Mouse (Mus musculus) MEL (cell line): ENCODE results near the gene Wnt5a. TPM values are rescaled to one million over a fixed set of nuclear protein-coding genes. Genes with fewer than 3 reads are reported as not detected.

ENCODE experiments used
- DNase-seq: peaks from one replicate; pipeline ENCODE4 v3.0.0; 2011; ENCODE audit warnings: low read depth, low spot score
- H3K27ac ChIP-seq: 2 replicates; pipeline ENCODE4 v1.5.1; 2012; ENCODE audit warnings: low read depth, mild to moderate bottlenecking, control low read depth, low read length, moderate library complexity; ENCODE audit not compliant: control insufficient read depth
- H3K27me3 ChIP-seq, 2 experiments: fragments of 150-350 bp in 1 of 2; sonication (generic) in 1 of 2; 2 replicates each; pipeline ENCODE4 v1.6.1; 2012; ENCODE audit warnings: low read length in 2 of 2, mild to moderate bottlenecking in 2 of 2, improper control_type of control experiment in 1 of 2, moderate library complexity in 1 of 2; ENCODE audit not compliant: insufficient read depth in 2 of 2, control insufficient read depth in 1 of 2
- H3K36me3 ChIP-seq, 2 experiments: 2 replicates each; pipeline ENCODE4 v1.6.1; 2012 to 2014; ENCODE audit warnings: low read length in 2 of 2, improper control_type of control experiment in 1 of 2, inconsistent platforms in 1 of 2, mild to moderate bottlenecking in 1 of 2; ENCODE audit not compliant: insufficient read depth in 2 of 2, control insufficient read depth in 1 of 2
- H3K4me1 ChIP-seq, 2 experiments: fragments of 150-350 bp in 1 of 2; sonication (generic) in 1 of 2; 2 replicates each; pipeline ENCODE4 v1.6.1; 2012; ENCODE audit warnings: low read length in 2 of 2, improper control_type of control experiment in 1 of 2, mild to moderate bottlenecking in 1 of 2; ENCODE audit not compliant: insufficient read depth in 2 of 2, control insufficient read depth in 1 of 2
- H3K4me3 ChIP-seq, 2 experiments: fragments of 150-350 bp in 1 of 2; sonication (generic) in 1 of 2; 2 replicates each; pipeline ENCODE4 v1.5.1; 2012; ENCODE audit warnings: low read depth in 2 of 2, low read length in 2 of 2, mild to moderate bottlenecking in 2 of 2, moderate library complexity in 2 of 2, control low read depth in 1 of 2, improper control_type of control experiment in 1 of 2; ENCODE audit not compliant: control insufficient read depth in 1 of 2, insufficient read depth in 1 of 2
- H3K79me2 ChIP-seq: 2 replicates; pipeline ENCODE4 v1.6.1; 2012; ENCODE audit warnings: mild to moderate bottlenecking, low read length, moderate library complexity; ENCODE audit not compliant: control insufficient read depth, poor library complexity, insufficient read depth
- H3K9ac ChIP-seq: 2 replicates; pipeline ENCODE4 v1.6.1; 2012; ENCODE audit warnings: low read depth, mild to moderate bottlenecking, control low read depth, low read length, moderate library complexity; ENCODE audit not compliant: control insufficient read depth, poor library complexity, severe bottlenecking
- H3K9me3 ChIP-seq: fragments of 150-350 bp; sonication (generic); replicated peaks from 2 replicates; pipeline ENCODE4 v1.6.1; 2012; ENCODE audit warnings: mild to moderate bottlenecking, low read length, improper control_type of control experiment, moderate library complexity; ENCODE audit not compliant: insufficient read depth
- BHLHE40 ChIP-seq: IDR thresholded peaks from 2 replicates; pipeline ENCODE4 v1.6.1; 2012; ENCODE audit warnings: low read depth, mild to moderate bottlenecking, inconsistent platforms, low read length, improper control_type of control experiment, borderline replicate concordance
- CTCF ChIP-seq, 3 experiments: IDR thresholded peaks in 2 of 3; conservative IDR thresholded peaks in 1 of 3; 2 replicates each; pipeline ENCODE4 v1.5.1; 2011 to 2012; ENCODE audit warnings: low read length in 3 of 3, low read depth in 2 of 3, mild to moderate bottlenecking in 2 of 3, improper control_type of control experiment in 1 of 3, inconsistent platforms in 1 of 3, mixed read lengths in 1 of 3, moderate library complexity in 1 of 3; ENCODE audit not compliant: control insufficient read depth in 1 of 3, insufficient read depth in 1 of 3, poor library complexity in 1 of 3, severe bottlenecking in 1 of 3
- E2F4 ChIP-seq: IDR thresholded peaks from 2 replicates; pipeline ENCODE4 v1.6.1; 2011; ENCODE audit warnings: low read depth, low read length, improper control_type of control experiment, borderline replicate concordance
- EP300 ChIP-seq, 2 experiments: IDR thresholded peaks; 2 replicates each; pipeline ENCODE4 v1.6.1; 2011; ENCODE audit warnings: improper control_type of control experiment in 2 of 2, low read length in 2 of 2, low read depth in 1 of 2, mild to moderate bottlenecking in 1 of 2
- GABPA ChIP-seq: IDR thresholded peaks from 2 replicates; pipeline ENCODE4 v1.6.1; 2012; ENCODE audit warnings: low read depth, mild to moderate bottlenecking, inconsistent platforms, low read length, improper control_type of control experiment, moderate library complexity
- HCFC1 ChIP-seq: IDR thresholded peaks from 2 replicates; pipeline ENCODE4 v1.6.1; 2012; ENCODE audit warnings: low read depth, mild to moderate bottlenecking, inconsistent platforms, low read length, improper control_type of control experiment, moderate library complexity
- JUND ChIP-seq: IDR thresholded peaks from 2 replicates; pipeline ENCODE4 v1.6.1; 2011; ENCODE audit warnings: low read depth, mild to moderate bottlenecking, improper control_type of control experiment, low read length
- KAT2A ChIP-seq: conservative IDR thresholded peaks from 2 replicates; pipeline ENCODE4 v1.6.1; 2012; ENCODE audit warnings: low read depth, low read length, improper control_type of control experiment, inconsistent platforms
- MAZ ChIP-seq: IDR thresholded peaks from 2 replicates; pipeline ENCODE4 v1.6.1; 2012; ENCODE audit warnings: low read depth, mild to moderate bottlenecking, inconsistent platforms, low read length, improper control_type of control experiment
- MEF2A ChIP-seq: IDR thresholded peaks from 2 replicates; pipeline ENCODE4 v1.6.1; 2014; ENCODE audit warnings: low read depth, mild to moderate bottlenecking, inconsistent platforms, low read length, improper control_type of control experiment; ENCODE audit not compliant: poor library complexity, insufficient replicate concordance, severe bottlenecking; ENCODE audit errors: extremely low read depth
- MXI1 ChIP-seq: IDR thresholded peaks from 2 replicates; pipeline ENCODE4 v1.6.1; 2011; ENCODE audit warnings: mild to moderate bottlenecking, low read depth, low read length, improper control_type of control experiment
- POLR2AphosphoS2 ChIP-seq: IDR thresholded peaks from 2 replicates; pipeline ENCODE4 v1.6.1; 2011; ENCODE audit warnings: low read length, improper control_type of control experiment
- POLR2AphosphoS5 ChIP-seq: IDR thresholded peaks from 2 replicates; pipeline ENCODE4 v1.6.1; 2012; ENCODE audit warnings: low read depth, borderline replicate concordance, mild to moderate bottlenecking, inconsistent platforms, low read length, moderate library complexity, mixed read lengths
- RAD21 ChIP-seq: IDR thresholded peaks from 2 replicates; pipeline ENCODE4 v1.6.1; 2011; ENCODE audit warnings: mild to moderate bottlenecking, low read depth, low read length, improper control_type of control experiment
- RCOR1 ChIP-seq: IDR thresholded peaks from 2 replicates; pipeline ENCODE4 v1.6.1; 2012; ENCODE audit warnings: low read depth, mild to moderate bottlenecking, inconsistent platforms, low read length, improper control_type of control experiment
- SIN3A ChIP-seq: IDR thresholded peaks from 2 replicates; pipeline ENCODE4 v1.6.1; 2012; ENCODE audit warnings: low read length, improper control_type of control experiment, inconsistent platforms
- SMC3 ChIP-seq: IDR thresholded peaks from 2 replicates; pipeline ENCODE4 v1.6.1; 2011; ENCODE audit warnings: low read depth, low read length, improper control_type of control experiment
- TAL1 ChIP-seq: IDR thresholded peaks from 2 replicates; pipeline ENCODE4 v1.6.1; 2012; ENCODE audit warnings: mild to moderate bottlenecking, inconsistent platforms, low read length, moderate library complexity, mixed read lengths
- TBP ChIP-seq: IDR thresholded peaks from 2 replicates; pipeline ENCODE4 v1.8.0; 2011; ENCODE audit warnings: low read depth, low read length, improper control_type of control experiment
- TCF12 ChIP-seq: IDR thresholded peaks from 2 replicates; pipeline ENCODE4 v1.6.1; 2014; ENCODE audit warnings: low read depth, mild to moderate bottlenecking, inconsistent platforms, low read length, improper control_type of control experiment, moderate library complexity
- UBTF ChIP-seq: IDR thresholded peaks from 2 replicates; pipeline ENCODE4 v1.6.1; 2012; ENCODE audit warnings: low read depth, mild to moderate bottlenecking, inconsistent platforms, low read length, improper control_type of control experiment, moderate library complexity, borderline replicate concordance; ENCODE audit not compliant: insufficient read depth
- USF1 ChIP-seq: IDR thresholded peaks from 2 replicates; pipeline ENCODE4 v1.6.1; 2014; ENCODE audit warnings: low read depth, mild to moderate bottlenecking, inconsistent platforms, low read length, improper control_type of control experiment, moderate library complexity
- ZKSCAN1 ChIP-seq: IDR thresholded peaks from 2 replicates; pipeline ENCODE4 v1.6.1; 2012; ENCODE audit warnings: low read depth, mild to moderate bottlenecking, inconsistent platforms, low read length, improper control_type of control experiment, moderate library complexity
- ZNF384 ChIP-seq: IDR thresholded peaks from 2 replicates; pipeline ENCODE4 v1.6.1; 2012; ENCODE audit warnings: low read depth, mild to moderate bottlenecking, inconsistent platforms, low read length, improper control_type of control experiment
- polyA plus RNA-seq, 2 experiments: library from polyadenylated mRNA; stranded (reverse) in 1 of 2; unstranded in 1 of 2; fragments of >175 nt in 1 of 2; fragments of >200 nt in 1 of 2; gene quantifications; 2 replicates each; pipeline versions ENCODE4 v1.2.1 to v1.2.4; 2012; ENCODE audit warnings: low replicate concordance in 2 of 2, low read depth in 1 of 2; ENCODE audit not compliant: insufficient read length in 2 of 2, insufficient read depth in 1 of 2, missing spikeins in 1 of 2
- total RNA-seq: library from RNA; depleted of rRNA; stranded (reverse); fragments of 300-350 nt; gene quantifications from 2 replicates; pipeline ENCODE4 v1.2.3, GENCODE M21; 2012

Gene Wnt5a
- total and polyA plus RNA-seq, 3 experiments, result not detected

GRCm38 (mm10) chr14:28532943-28533342 is 28.4 kb downstream of the Wnt5a start:
- H3K4me1 ChIP-seq, result no peaks in the 10 kb centered on the region
- no peak overlapping the region for H3K4me3 ChIP-seq
- H3K9me3 ChIP-seq, result no peaks in the 10 kb centered on the region
- H3K36me3 ChIP-seq, result no peaks in the 10 kb centered on the region
- no peak overlapping the region for H3K9ac ChIP-seq
- TF ChIP-seq TBP (no peak), MXI1 (no peak), HCFC1 (no peak), BHLHE40 (no peak), CTCF (IDR thresholded peaks at IDR 0.05 in 2 of 3, conservative IDR thresholded peaks at IDR 0.05 in 1 of 3; ENCODE audit: control insufficient read depth in 1 of 3, insufficient read depth in 1 of 3, low read depth in 2 of 3, low read length in 3 of 3, poor library complexity in 1 of 3, severe bottlenecking in 1 of 3) (no peak), POLR2AphosphoS2 (no peak), UBTF (no peak), ZNF384 (no peak)
- no peaks in the 10 kb centered on the region for H3K79me2 ChIP-seq
- DNase-seq, result no peak
- no peaks in the 10 kb centered on the region for H3K27me3 ChIP-seq
- H3K27ac ChIP-seq, result no peak overlapping the region

GRCm38 (mm10) chr14:28533876-28534275 is 29.3 kb downstream of the Wnt5a start:
- DNase-seq, result no peak
- Histone ChIP-seq H3K79me2 (no peaks in the 10 kb centered on the region), H3K9me3 (no peaks in the 10 kb centered on the region), H3K27me3 (no peaks in the 10 kb centered on the region), H3K27ac (no peak overlapping the region), H3K36me3 (no peaks in the 10 kb centered on the region), H3K4me1 (no peaks in the 10 kb centered on the region), H3K4me3 (no peak overlapping the region), H3K9ac (no peak overlapping the region)
- TF ChIP-seq RCOR1 (no peak), TCF12 (no peak), TBP (no peak), JUND (no peak), MEF2A (no peak), KAT2A (no peak), E2F4 (no peak), RAD21 (no peak), UBTF (no peak)

GRCm38 (mm10) chr14:28535814-28536213 is 31.3 kb downstream of the Wnt5a start:
- TF ChIP-seq RCOR1, result no peak
- TF ChIP-seq EP300 (IDR thresholded peaks at IDR 0.05; ENCODE audit: low read depth in 1 of 2, low read length in 2 of 2), result no peak
- no peak for TF ChIP-seq GABPA
- no peak for TF ChIP-seq SIN3A
- TF ChIP-seq CTCF (IDR thresholded peaks at IDR 0.05 in 2 of 3, conservative IDR thresholded peaks at IDR 0.05 in 1 of 3; ENCODE audit: control insufficient read depth in 1 of 3, insufficient read depth in 1 of 3, low read depth in 2 of 3, low read length in 3 of 3, poor library complexity in 1 of 3, severe bottlenecking in 1 of 3), result no peak
- TF ChIP-seq TAL1, result no peak
- TF ChIP-seq POLR2AphosphoS5, result no peak
- no peak for TF ChIP-seq TBP
- no peak for TF ChIP-seq KAT2A
- TF ChIP-seq MAZ, result no peak
- TF ChIP-seq ZKSCAN1, result no peak
- TF ChIP-seq RAD21, result no peak
- no peak for TF ChIP-seq MXI1
- TF ChIP-seq POLR2AphosphoS2, result no peak
- no peak for TF ChIP-seq UBTF
- TF ChIP-seq SMC3, result no peak
- no peak for TF ChIP-seq USF1
- TF ChIP-seq, all 39 proteins: peak for 0

More at GRCm38 (mm10) chr14:28535814-28536213, 31.3 kb downstream of the Wnt5a start:
- Histone ChIP-seq H3K79me2 (no peaks in the 10 kb centered on the region), H3K9me3 (no peaks in the 10 kb centered on the region), H3K36me3 (no peaks in the 10 kb centered on the region), H3K4me1 (no peaks in the 10 kb centered on the region), H3K9ac (no peak overlapping the region), H3K4me3 (no peak overlapping the region), H3K27ac (no peak overlapping the region), H3K27me3 (no peaks in the 10 kb centered on the region)
- DNase-seq, result no peak
